Mouse (Mus musculus) liver, adult 2 months (tissue): ENCODE results near the gene Trp73. TPM values are rescaled to one million over a fixed set of nuclear protein-coding genes. Genes with fewer than 3 reads are reported as not detected.
A peak's percentile ranks its signal among the peaks of the same experiment; 100 is the strongest.

Source experiments
- DNase-seq: peaks from one replicate; pipeline ENCODE4 v3.0.0-alpha.2; 2011; ENCODE audit warnings: low read depth, low spot score; ENCODE audit errors: extremely low read depth
- H3K27ac ChIP-seq: fragments of 200-500 bp; replicated peaks from 2 replicates; pipeline ENCODE4 v1.5.1; 2012; ENCODE audit warnings: low read depth, mild to moderate bottlenecking, control low read depth, inconsistent platforms, low read length; ENCODE audit not compliant: insufficient read depth
- H3K27me3 ChIP-seq: fragments of 200-500 bp; 2 replicates; pipeline ENCODE4 v1.6.1; 2012; ENCODE audit warnings: mild to moderate bottlenecking, moderate library complexity, low read length, inconsistent platforms; ENCODE audit not compliant: control insufficient read depth, insufficient read depth
- H3K36me3 ChIP-seq: fragments of 200-500 bp; 2 replicates; pipeline ENCODE4 v1.6.1; 2012; ENCODE audit warnings: low read length, inconsistent platforms; ENCODE audit not compliant: control insufficient read depth, insufficient read depth
- H3K4me1 ChIP-seq: fragments of 200-500 bp; 2 replicates; pipeline ENCODE4 v1.6.1; 2011; ENCODE audit warnings: low read length; ENCODE audit not compliant: control insufficient read depth, insufficient read depth
- H3K4me3 ChIP-seq: fragments of 200-500 bp; 2 replicates; pipeline ENCODE4 v1.5.1; 2011; ENCODE audit warnings: low read depth, mild to moderate bottlenecking, control low read depth, low read length, moderate library complexity; ENCODE audit not compliant: insufficient read depth
- H3K79me2 ChIP-seq: fragments of 200-500 bp; 2 replicates; pipeline ENCODE4 v1.6.1; 2012; ENCODE audit warnings: inconsistent platforms, mild to moderate bottlenecking, low read length, moderate library complexity; ENCODE audit not compliant: control insufficient read depth, insufficient read depth
- H3K9ac ChIP-seq: fragments of 200-500 bp; 2 replicates; pipeline ENCODE4 v1.6.1; 2012; ENCODE audit warnings: low read depth, mild to moderate bottlenecking, control low read depth, inconsistent platforms, low read length
- CTCF ChIP-seq: fragments of 200-500 bp; IDR thresholded peaks from 2 replicates; pipeline ENCODE4 v1.5.1; 2011; ENCODE audit warnings: low read depth, low read length, control low read depth
- POLR2A ChIP-seq: fragments of 200-500 bp; IDR thresholded peaks from 2 replicates; pipeline ENCODE4 v1.6.1; 2011; ENCODE audit warnings: low read length, control low read depth; ENCODE audit not compliant: insufficient read depth; ENCODE audit errors: extremely low read depth
- WGBS: fragments of 180-500 bp; shearing (Covaris S2); methylation state at CpG from one replicate; pipeline ENCODE4 v1.1.7; 2018; 5-methylcytosine and 5-hydroxymethylcytosine counted together
- polyA plus RNA-seq: library from polyadenylated mRNA; depleted of rRNA; stranded (reverse); fragments of >200 nt; gene quantifications from 2 replicates; pipeline ENCODE4 v1.2.3, GENCODE M21; 2012; rRNA removed
- total RNA-seq: library from RNA; depleted of rRNA; stranded (reverse); fragments of >200 nt; gene quantifications from 2 replicates; pipeline ENCODE4 v1.2.3, GENCODE M21; 2014; rRNA removed

Trp73 gene
- under 0.01 TPM in 1 of 2 replicates, not detected in the other for total RNA-seq
- polyA plus RNA-seq = not detected in 2 replicates

DNA sequence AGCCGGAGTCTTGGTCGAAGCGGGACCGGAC, at the start of gene Trp73:
TSS of gene Trp73 (minus strand) at position 27 of the 31 bp plus-strand sequence.
- no peak for DNase-seq
- Histone ChIP-seq H3K4me3 (peak within 1 kb of the TSS; percentile 47; the same call in 1 of the 2 replicates), H3K9ac (peak within 1 kb of the TSS; percentile 15; the same call in 1 of the 2 replicates), H3K27me3 (peaks cover 22% of the 10 kb centered on the region), H3K36me3 (no peaks in the 10 kb centered on the region), H3K79me2 (no peaks in the 10 kb centered on the region), H3K4me1 (peaks cover 10% of the 10 kb centered on the region; the same call in 1 of the 2 replicates), H3K27ac (no peak within 1 kb of the TSS)
- TF ChIP-seq CTCF (no peak), POLR2A (no peak)
- WGBS = 0% methylated on average over 4 of the region's 4 CpGs

- TF ChIP-seq POLR2A (no peak), CTCF (no peak)
- no peak for DNase-seq
- no peaks in the 10 kb centered on the region for H3K36me3 ChIP-seq
- H3K4me1 ChIP-seq = no peaks in the 10 kb centered on the region
- no peak overlapping the region for H3K9ac ChIP-seq
- 70% methylated on average over 8 of the region's 8 CpGs for WGBS
- no peaks in the 10 kb centered on the region for H3K79me2 ChIP-seq
- H3K4me3 ChIP-seq = no peak overlapping the region
- H3K27ac ChIP-seq = peak overlapping the region; percentile 28
- H3K27me3 ChIP-seq = no peaks in the 10 kb centered on the region
These were observed 48.9 kb upstream of the Trp73 start for GRCm38 (mm10) chr4:154188948-154189347.

- H3K9ac ChIP-seq = no peak overlapping the region
- no peaks in the 10 kb centered on the region for H3K36me3 ChIP-seq
- no peaks in the 10 kb centered on the region for H3K4me1 ChIP-seq
- no peaks in the 10 kb centered on the region for H3K79me2 ChIP-seq
- H3K4me3 ChIP-seq = no peak overlapping the region
- H3K27me3 ChIP-seq = no peaks in the 10 kb centered on the region
- WGBS = 78% methylated on average over 11 of the region's 11 CpGs
- no peak for DNase-seq
- TF ChIP-seq CTCF = no peak
- TF ChIP-seq POLR2A = no peak
- no peak overlapping the region for H3K27ac ChIP-seq
These were observed 46.1 kb upstream of the Trp73 start for GRCm38 (mm10) chr4:154186002-154186537.

- H3K9ac ChIP-seq = no peak overlapping the region
- H3K27me3 ChIP-seq = no peaks in the 10 kb centered on the region
- WGBS = 80% methylated on average over 5 of the region's 5 CpGs
- no peak overlapping the region for H3K27ac ChIP-seq
- H3K4me3 ChIP-seq = no peak overlapping the region
- H3K79me2 ChIP-seq = no peaks in the 10 kb centered on the region
- no peaks in the 10 kb centered on the region for H3K4me1 ChIP-seq
- TF ChIP-seq CTCF (no peak), POLR2A (no peak)
- no peak for DNase-seq
- H3K36me3 ChIP-seq = no peaks in the 10 kb centered on the region
These were observed 45.0 kb upstream of the Trp73 start for GRCm38 (mm10) chr4:154185001-154185400.

GRCm38 (mm10) chr4:154183566-154183965, 43.6 kb upstream of the Trp73 start:
- Histone ChIP-seq H3K4me1 (no peaks in the 10 kb centered on the region), H3K27ac (no peak overlapping the region), H3K79me2 (no peaks in the 10 kb centered on the region), H3K27me3 (no peaks in the 10 kb centered on the region), H3K9ac (no peak overlapping the region), H3K4me3 (no peak overlapping the region), H3K36me3 (no peaks in the 10 kb centered on the region)
- DNase-seq = no peak
- TF ChIP-seq POLR2A (no peak), CTCF (no peak)
- 59% methylated on average over 5 of the region's 5 CpGs for WGBS

GRCm38 (mm10) chr4:154181001-154181400, 41.0 kb upstream of the Trp73 start:
- H3K27ac ChIP-seq = no peak overlapping the region
- H3K9ac ChIP-seq = no peak overlapping the region
- no peaks in the 10 kb centered on the region for H3K79me2 ChIP-seq
- DNase-seq = no peak
- H3K4me1 ChIP-seq = no peaks in the 10 kb centered on the region
- no peak overlapping the region for H3K4me3 ChIP-seq
- WGBS = 44% methylated on average over 7 of the region's 7 CpGs
- TF ChIP-seq POLR2A = no peak
- no peak for TF ChIP-seq CTCF
- H3K36me3 ChIP-seq = no peaks in the 10 kb centered on the region
- H3K27me3 ChIP-seq = no peaks in the 10 kb centered on the region
